Mouse (Mus musculus): ENCODE measurements around the gene Ube2d3.

DNA sequence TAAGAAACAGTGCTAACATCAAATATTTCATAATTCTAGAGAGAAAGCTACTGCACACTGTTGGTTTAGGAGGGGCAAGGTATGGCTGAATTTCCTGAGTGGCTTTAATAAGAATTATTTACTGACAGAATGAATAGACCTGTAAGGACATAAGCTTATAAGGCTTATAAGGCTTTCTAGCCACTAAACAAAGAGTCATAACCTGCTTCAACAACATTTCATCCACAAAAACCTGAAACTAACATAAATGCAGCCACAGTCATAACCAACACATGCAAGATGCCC is 16.7 kb upstream of the Ube2d3 start:
- TF ChIP-seq POLR2A (IDR thresholded peaks at IDR 0.05; ENCODE audit: low read depth, low read length): no peak
- no peak for TF ChIP-seq CTCF (conservative IDR thresholded peaks at IDR 0.05; ENCODE audit: insufficient read depth, insufficient read length, low read depth, low read length)
